Mouse (Mus musculus) macrophage (primary cell): ENCODE measurements around the gene Wif1. TPM values are rescaled to one million over a fixed set of nuclear protein-coding genes. Genes with fewer than 3 reads are reported as not detected.

ENCODE experiments used
- H3K27ac ChIP-seq: fragments of 350-480 bp; formaldehyde crosslinking; 2 replicates; pipeline ENCODE4 v1.9.0; 2021
- H3K36me3 ChIP-seq: fragments of 350-480 bp; formaldehyde crosslinking; 2 replicates; pipeline ENCODE4 v1.9.0; 2021; ENCODE audit errors: inconsistent target
- H3K4me3 ChIP-seq: fragments of 350-480 bp; formaldehyde crosslinking; 2 replicates; pipeline ENCODE4 v1.9.0; 2021; ENCODE audit errors: inconsistent target
- H3K79me2 ChIP-seq: fragments of 350-480 bp; formaldehyde crosslinking; 2 replicates; pipeline ENCODE4 v1.9.0; 2021; ENCODE audit errors: inconsistent target
- WGBS: methylation state at CpG from one replicate; pipeline ENCODE4 v1.1.7; 2026; ENCODE audit warnings: inconsistent platforms; ENCODE audit not compliant: missing documents; 5-methylcytosine and 5-hydroxymethylcytosine counted together
- polyA plus RNA-seq: library from polyadenylated mRNA; stranded (reverse); fragments of 250-400 nt; gene quantifications from 3 replicates; pipeline ENCODE4 v1.2.4, GENCODE M21; 2018; ENCODE audit warnings: inconsistent platforms

Gene Wif1
- polyA plus RNA-seq, 1 experiment from 2014 or later, result not detected

GRCm38 (mm10) chr10:121099658-121100057 lies 65.9 kb downstream of the Wif1 start:
- no peak overlapping the region for H3K27ac ChIP-seq
- no peaks in the 10 kb centered on the region for H3K36me3 ChIP-seq
- no peaks in the 10 kb centered on the region for H3K79me2 ChIP-seq
- no peak overlapping the region for H3K4me3 ChIP-seq
- WGBS, result 93% methylated on average over 11 of the region's 11 CpGs

GRCm38 (mm10) chr10:121116115-121116514 lies 82.4 kb downstream of the Wif1 start:
- no peak overlapping the region for H3K27ac ChIP-seq
- H3K36me3 ChIP-seq, result no peaks in the 10 kb centered on the region
- H3K79me2 ChIP-seq, result no peaks in the 10 kb centered on the region
- H3K4me3 ChIP-seq, result no peak overlapping the region

DNA sequence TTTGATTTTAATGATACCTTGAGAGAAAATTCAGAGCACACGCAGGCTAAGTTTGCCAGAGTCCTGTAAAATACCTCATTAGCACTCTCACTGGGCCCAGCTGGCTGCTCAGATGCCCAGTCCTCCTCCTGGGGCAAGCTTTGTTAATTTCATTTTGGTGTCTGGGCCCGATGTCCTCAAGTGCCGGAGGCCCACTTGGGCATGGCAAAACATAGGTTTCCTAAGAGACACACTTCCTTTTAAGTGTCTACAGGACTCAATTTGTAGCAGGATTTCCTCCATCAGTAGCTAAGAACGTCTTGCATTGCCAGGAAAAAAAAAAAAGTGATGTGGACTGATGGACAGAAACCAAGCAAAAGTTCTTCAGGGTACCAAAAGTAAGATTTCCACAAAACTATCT lies 82.9 kb downstream of the Wif1 start:
- H3K36me3 ChIP-seq, result no peaks in the 10 kb centered on the region
- WGBS, result 41% methylated on average over 4 of the region's 4 CpGs
- no peak overlapping the region for H3K4me3 ChIP-seq
- no peaks in the 10 kb centered on the region for H3K79me2 ChIP-seq
- H3K27ac ChIP-seq, result no peak overlapping the region

DNA sequence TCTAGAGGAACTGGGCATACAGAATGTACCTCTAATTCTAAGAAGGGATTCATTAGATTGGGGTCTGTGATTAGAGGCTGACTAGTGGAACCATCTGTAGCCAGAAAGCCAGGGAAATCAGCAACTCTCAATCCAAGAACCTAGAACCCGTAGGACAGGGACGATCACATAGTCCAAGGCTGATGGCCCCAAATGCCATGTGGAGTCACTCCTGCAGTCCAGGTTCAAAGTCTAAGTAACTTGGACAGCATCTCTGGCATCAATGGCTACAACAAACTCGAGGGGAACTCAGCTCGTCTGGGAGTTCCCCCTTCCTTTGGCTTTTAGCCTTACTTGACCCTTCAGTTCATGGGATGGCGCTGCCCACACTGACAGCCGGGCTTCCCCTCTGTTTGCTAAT lies 87.0 kb downstream of the Wif1 start:
- Histone ChIP-seq H3K27ac (no peak overlapping the region), H3K36me3 (no peaks in the 10 kb centered on the region), H3K4me3 (no peak overlapping the region), H3K79me2 (no peaks in the 10 kb centered on the region)
- WGBS, result 96% methylated on average over 6 of the region's 6 CpGs

DNA sequence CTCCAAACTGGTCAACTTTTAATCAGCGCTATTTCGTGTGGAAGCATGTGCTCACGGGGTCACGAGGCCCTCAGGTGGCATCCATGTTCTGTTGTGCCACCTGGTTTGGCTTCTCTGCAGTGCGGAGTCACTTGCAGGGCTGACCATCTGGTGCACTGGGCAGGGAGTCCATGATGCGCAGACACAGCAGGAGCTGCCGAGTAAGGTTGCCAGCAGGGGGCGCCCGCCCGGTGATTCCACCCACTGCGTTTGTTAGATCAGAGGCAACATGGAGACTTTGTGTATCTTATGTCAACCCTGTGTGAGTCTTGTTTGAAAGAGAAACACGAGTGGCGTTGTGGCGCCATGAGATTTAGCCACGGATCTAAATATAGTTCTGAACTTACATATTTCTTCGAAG lies 90.7 kb downstream of the Wif1 start:
- no peak overlapping the region for H3K4me3 ChIP-seq
- H3K27ac ChIP-seq, result no peak overlapping the region
- H3K79me2 ChIP-seq, result no peaks in the 10 kb centered on the region
- 85% methylated on average over 16 of the region's 16 CpGs for WGBS
- no peaks in the 10 kb centered on the region for H3K36me3 ChIP-seq

- no peaks in the 10 kb centered on the region for H3K79me2 ChIP-seq
- no peaks in the 10 kb centered on the region for H3K36me3 ChIP-seq
- H3K4me3 ChIP-seq, result no peak overlapping the region
- WGBS, result 77% methylated on average over 19 of the region's 20 CpGs
- H3K27ac ChIP-seq, result no peak overlapping the region
Observed at GRCm38 (mm10) chr10:121129000-121129925, 95.5 kb downstream of the Wif1 start.

Other genes with a start within 250 kb of the Wif1 start
- gene Msrb3, start 134.9 kb upstream of the Wif1 start, polyA plus RNA-seq, result 0.06 to 0.13 TPM (median 0.10 TPM) in 3 replicates
- 5.2 to 8.9 TPM (median 8.8 TPM) in 3 replicates for gene Lemd3, start 54.6 kb upstream of the Wif1 start, polyA plus RNA-seq